Mouse (Mus musculus) B cell, adult 2 months (primary cell): ENCODE measurements around the gene Blnk.

Experiments
- DNase-seq, 2 experiments: peaks; one replicate each; pipeline ENCODE4 v3.0.0; 2022

The Blnk gene

GRCm38 (mm10) chr19:40962988-40963387 is 31.3 kb downstream of the Blnk start:
- DNase-seq = peak; percentile 98

DNA sequence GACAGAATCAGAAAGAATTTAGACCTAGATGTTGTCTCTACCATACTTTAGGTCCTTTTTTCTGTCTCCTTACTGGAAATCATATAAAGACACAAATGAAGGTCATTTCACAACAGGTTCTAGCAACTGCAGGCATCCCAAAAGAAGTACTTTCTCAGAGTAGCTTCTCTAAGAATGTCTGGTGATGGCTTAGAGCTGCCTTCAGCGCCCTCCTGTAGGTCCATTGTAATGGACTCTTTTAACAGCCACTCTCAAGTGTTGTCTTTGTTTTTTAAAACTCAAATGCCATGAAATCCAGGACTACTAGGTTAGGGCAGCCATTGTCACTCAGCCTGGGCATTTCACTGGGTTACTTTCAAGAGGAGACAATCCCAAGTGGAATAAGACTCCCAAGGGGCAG is 35.4 kb downstream of the Blnk start:
- DNase-seq = no peak

- no peak for DNase-seq
Measured at GRCm38 (mm10) chr19:40946937-40947577, 47.3 kb downstream of the Blnk start.

DNA sequence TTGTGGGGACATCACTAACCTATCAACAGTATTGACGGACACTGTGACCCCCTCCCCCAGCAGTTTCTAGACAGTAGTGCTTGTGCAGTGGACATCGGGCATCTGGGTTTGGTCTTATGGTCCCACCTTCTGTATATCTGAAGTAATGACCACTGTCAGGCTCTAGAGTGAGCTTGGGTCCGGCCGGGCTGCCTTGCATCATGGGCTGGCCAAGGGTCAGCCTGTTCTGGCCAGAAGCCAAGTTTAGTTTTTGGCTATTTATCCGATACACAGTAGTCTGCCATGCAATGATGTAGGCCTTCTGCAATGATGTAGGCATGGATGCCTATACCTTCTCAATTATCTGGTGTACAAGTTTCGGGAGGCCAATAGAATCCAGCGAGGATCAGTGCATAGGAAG is 50.8 kb downstream of the Blnk start:
- no peak for DNase-seq

DNA sequence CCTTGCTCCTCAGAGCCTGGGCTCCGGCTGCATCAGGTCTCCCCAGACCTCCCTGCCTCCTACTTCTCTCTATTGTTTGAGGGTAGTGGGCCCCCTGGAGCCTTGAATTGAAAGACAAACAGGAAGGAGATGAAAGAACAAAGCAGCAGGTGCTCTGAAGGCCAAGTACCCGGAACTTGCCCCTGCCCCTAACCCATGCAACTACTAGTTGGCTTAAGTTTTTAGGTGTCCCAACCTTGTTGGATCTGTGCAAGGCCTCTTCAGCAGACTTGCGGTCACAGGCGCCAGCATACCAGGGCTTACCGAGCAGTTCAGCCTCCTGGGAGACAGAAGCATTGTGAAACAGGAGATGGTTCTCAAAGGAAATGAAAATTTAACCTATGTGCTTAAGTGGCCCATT is 58.3 kb downstream of the Blnk start:
- no peak for DNase-seq

DNA sequence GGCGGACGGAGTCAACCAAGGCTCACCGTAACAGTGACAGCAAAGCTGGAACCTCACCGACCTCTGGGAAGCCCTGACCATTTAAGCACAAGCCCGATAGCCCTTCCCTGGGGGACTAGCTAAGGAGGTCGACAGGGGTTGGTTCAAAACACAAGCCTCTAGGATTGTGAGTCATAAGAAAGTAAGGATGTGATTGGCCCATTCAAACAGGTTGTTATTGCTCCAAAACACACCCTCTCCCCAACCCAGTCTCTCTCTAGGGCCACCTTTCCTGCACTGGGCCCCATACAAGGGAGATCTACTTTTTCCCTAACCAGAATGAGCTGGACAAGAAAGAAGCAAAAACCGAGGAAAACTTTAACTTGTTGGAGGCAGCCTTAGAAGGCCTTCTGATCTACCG is 59.0 kb downstream of the Blnk start:
- DNase-seq = no peak

DNA sequence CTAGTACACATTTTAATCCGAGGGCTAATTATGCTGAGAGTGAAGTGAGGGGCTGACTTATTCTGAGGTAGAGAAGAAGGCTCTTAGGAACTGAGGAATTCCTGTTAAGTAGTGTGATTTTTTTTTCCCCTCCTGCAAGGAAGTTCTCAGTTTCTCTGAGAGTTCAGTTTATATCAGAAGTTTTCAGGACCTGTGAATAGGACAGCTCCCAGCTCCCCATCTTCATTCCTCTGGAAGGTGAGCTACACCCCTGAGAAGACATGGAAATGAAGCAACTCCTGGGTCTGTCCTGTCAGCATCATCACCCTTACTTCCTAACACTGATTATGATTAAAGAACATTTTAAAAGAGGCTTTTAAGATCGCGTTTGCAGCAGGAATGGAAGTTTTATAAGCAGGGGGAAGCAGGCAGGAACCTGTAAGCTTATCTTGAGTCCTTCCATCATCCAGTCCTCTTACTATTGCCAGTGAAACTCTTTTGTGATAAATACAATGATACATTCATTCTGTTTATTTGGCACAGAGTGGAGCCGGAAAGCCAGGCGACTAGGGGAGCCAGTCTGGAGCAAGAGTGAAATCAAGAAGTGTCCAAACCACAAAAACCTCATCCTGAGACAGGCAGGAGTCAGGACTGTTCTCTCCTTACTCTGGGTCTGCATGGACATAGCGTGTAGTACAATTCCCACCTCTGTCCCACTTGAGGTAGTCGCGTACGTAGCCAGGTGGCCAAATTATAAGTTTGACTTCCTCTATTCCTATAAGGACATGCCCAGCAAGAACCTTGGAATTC is 62.6 kb downstream of the Blnk start:
- no peak for DNase-seq

- no peak for DNase-seq
Measured at GRCm38 (mm10) chr19:40895393-40895703, 99.0 kb downstream of the Blnk start.

GRCm38 (mm10) chr19:40894519-40895392 is 99.6 kb downstream of the Blnk start, which contains the start of gene Zfp518a:
Gene Zfp518a, plus strand, starts transcription at chr19:40894705.
- DNase-seq = peak; percentile 91 to 95

- DNase-seq = no peak
Measured at GRCm38 (mm10) chr19:40894071-40894506, 100.2 kb downstream of the Blnk start.

GRCm38 (mm10) chr19:40888887-40889286 is 105.4 kb downstream of the Blnk start:
- DNase-seq = no peak

GRCm38 (mm10) chr19:40881700-40882099 is 112.6 kb downstream of the Blnk start:
- DNase-seq = no peak
